Comparison of ENCODE assay signal across 8 mouse cellular contexts in the genomic region with DNA sequence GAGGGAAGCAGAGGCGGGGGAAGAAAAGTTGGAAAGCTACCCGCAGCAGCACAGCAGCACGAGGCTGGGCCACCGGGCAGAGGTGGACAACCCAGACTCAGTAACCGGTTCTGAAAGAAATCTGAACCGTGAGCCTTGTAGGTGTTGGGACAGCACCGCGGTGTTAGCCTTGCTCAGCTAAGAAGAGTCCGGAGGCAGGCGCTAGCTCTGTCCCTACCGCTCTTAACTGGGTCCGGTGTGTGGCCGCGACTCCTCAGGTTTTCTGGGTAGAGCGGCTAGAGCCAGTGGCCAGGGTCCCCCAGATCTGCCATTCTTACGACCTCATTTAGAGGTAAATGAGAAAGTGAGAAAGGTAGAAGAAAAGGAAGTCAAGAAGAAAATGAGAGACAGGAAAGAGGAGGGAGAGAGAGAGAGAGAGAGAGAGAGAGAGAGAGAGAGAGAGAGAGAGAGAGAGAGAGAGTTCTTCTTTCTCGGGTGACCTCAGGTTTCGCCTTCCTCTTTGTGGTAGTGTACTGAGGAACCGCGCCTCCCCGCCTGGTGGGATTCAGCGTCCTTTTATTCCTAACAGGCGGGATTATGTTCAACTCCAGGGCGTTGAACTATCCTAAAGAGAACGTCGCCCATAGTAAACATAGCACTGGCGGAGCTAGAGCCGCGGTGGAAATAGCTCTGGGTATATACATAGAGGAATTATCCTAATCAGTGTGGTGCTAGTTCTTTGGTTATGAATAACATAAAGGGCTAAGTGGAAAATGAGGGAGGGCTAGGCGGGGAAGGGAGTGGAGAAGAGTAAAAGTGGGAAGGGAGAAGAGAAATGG. TPM values are rescaled to one million over a fixed set of nuclear protein-coding genes. Genes with fewer than 3 reads are reported as not detected.
DNase-seq lines count a peak whose midpoint lies in the region; ATAC-seq and TF ChIP-seq lines count a peak whose summit lies in the region.

No protein-coding gene starts in this region.

- peaks cover 63% of the 10 kb centered on the region for H3K27me3 ChIP-seq in embryonic facial prominence, embryonic 13.5 days
- H3K27me3 ChIP-seq in kidney, postnatal 0 days (ENCODE audit: insufficient read depth, low read length) = peaks cover 50% of the 10 kb centered on the region
- peaks cover 21% of the 10 kb centered on the region for H3K27me3 ChIP-seq in neural tube, embryonic 14.5 days (ENCODE audit: control insufficient read depth, insufficient read depth, low read length)

- peak overlapping the region; percentile 57 for H3K4me2 ChIP-seq in embryonic facial prominence, embryonic 13.5 days
- H3K4me2 ChIP-seq in kidney, postnatal 0 days (ENCODE audit: low read length) = peak overlapping the region; percentile 52
- H3K4me2 ChIP-seq in neural tube, embryonic 14.5 days (ENCODE audit: low read depth, low read length) = peak overlapping the region; percentile 31

- DNase-seq in kidney, adult 18-20 months = peak; percentile 37
- DNase-seq in kidney, postnatal 14 days = no peak
- no peak for DNase-seq in kidney, postnatal 0 days (ENCODE audit: low spot score)
- DNase-seq in cerebellum, adult 8-10 months = no peak
- DNase-seq in spleen, postnatal 4 days (ENCODE audit: low spot score in 2 of 2) = no peak
- no peak for DNase-seq in Muller cell, postnatal 12 days (ENCODE audit: inconsistent ontology term)

- WGBS in embryonic facial prominence, embryonic 13.5 days = under 1% methylated on average over 30 of the region's 30 CpGs
- WGBS in kidney, postnatal 0 days = 1% methylated on average over 30 of the region's 30 CpGs
- WGBS in neural tube, embryonic 14.5 days = under 1% methylated on average over 30 of the region's 30 CpGs

- peak overlapping the region; percentile 87 for H3K9ac ChIP-seq in embryonic facial prominence, embryonic 13.5 days
- H3K9ac ChIP-seq in kidney, postnatal 0 days (ENCODE audit: low read depth, low read length) = peak overlapping the region; percentile 66
- peak overlapping the region; percentile 48 for H3K9ac ChIP-seq in neural tube, embryonic 14.5 days (replicated peaks; ENCODE audit: low read depth, low read length)

- H3K36me3 ChIP-seq in embryonic facial prominence, embryonic 13.5 days = no peaks in the 10 kb centered on the region
- H3K36me3 ChIP-seq in kidney, postnatal 0 days (ENCODE audit: insufficient read depth, low read length) = no peaks in the 10 kb centered on the region
- H3K36me3 ChIP-seq in neural tube, embryonic 14.5 days (ENCODE audit: control insufficient read depth, insufficient read depth, low read length) = no peaks in the 10 kb centered on the region

- H3K4me1 ChIP-seq in embryonic facial prominence, embryonic 13.5 days = no peaks in the 10 kb centered on the region
- no peaks in the 10 kb centered on the region for H3K4me1 ChIP-seq in kidney, postnatal 0 days (replicated peaks; ENCODE audit: insufficient read depth, low read length)
- H3K4me1 ChIP-seq in neural tube, embryonic 14.5 days (ENCODE audit: control insufficient read depth, insufficient read depth, low read length) = no peaks in the 10 kb centered on the region

- H3K9me3 ChIP-seq in embryonic facial prominence, embryonic 13.5 days = no peaks in the 10 kb centered on the region
- H3K9me3 ChIP-seq in kidney, postnatal 0 days (replicated peaks; ENCODE audit: low read length) = no peaks in the 10 kb centered on the region
- H3K9me3 ChIP-seq in neural tube, embryonic 14.5 days (ENCODE audit: control insufficient read depth, low read length) = no peaks in the 10 kb centered on the region

- ATAC-seq in embryonic facial prominence, embryonic 13.5 days (ENCODE audit: insufficient number of reproducible peaks, insufficient read depth, low FRiP score, low TSS enrichment, low read depth) = no peak
- ATAC-seq in kidney, postnatal 0 days (replicated peaks; ENCODE audit: low FRiP score, low read depth) = no peak
- ATAC-seq in neural tube, embryonic 14.5 days (ENCODE audit: low read depth) = no peak

- H3K27ac ChIP-seq in embryonic facial prominence, embryonic 13.5 days = peak overlapping the region; percentile 94
- peak overlapping the region; percentile 87 for H3K27ac ChIP-seq in kidney, postnatal 0 days
- H3K27ac ChIP-seq in neural tube, embryonic 14.5 days (ENCODE audit: low read depth, low read length) = peak overlapping the region; percentile 69

- TF ChIP-seq CTCF in kidney, postnatal 0 days (IDR thresholded peaks at IDR 0.05; ENCODE audit: low read depth) = no peak

- peak overlapping the region; percentile 53 for H3K4me3 ChIP-seq in embryonic facial prominence, embryonic 13.5 days
- peak overlapping the region; percentile 44 for H3K4me3 ChIP-seq in kidney, postnatal 0 days (replicated peaks; ENCODE audit: low read depth, low read length)
- peak overlapping the region; percentile 29 for H3K4me3 ChIP-seq in neural tube, embryonic 14.5 days (ENCODE audit: low read depth, low read length)

RNA-seq across cellular contexts. Expression of gene Tfap2b, which starts 1.7 kb away (rescaled TPM):
- polyA plus RNA-seq in embryonic facial prominence, embryonic 13.5 days (2015; fragmentation: Nextera tagmentation; extraction: Ambion mirVana) = 93.6 and 106 TPM in 2 replicates
- polyA plus RNA-seq in kidney, postnatal 0 days (2015; fragmentation: Nextera tagmentation; extraction: Ambion mirVana) = 61.5 and 62.3 TPM in 2 replicates
- polyA plus RNA-seq in neural tube, embryonic 14.5 days (2014; fragmentation: Nextera tagmentation; extraction: Ambion mirVana) = 49.2 and 51.8 TPM in 2 replicates
